Mouse (Mus musculus): ENCODE measurements around the gene Wfdc8. TPM values are rescaled to one million over a fixed set of nuclear protein-coding genes. Genes with fewer than 3 reads are reported as not detected.

Wfdc8 gene
- polyA plus RNA-seq, 1 experiment from 2014 or later, result not detected

DNA sequence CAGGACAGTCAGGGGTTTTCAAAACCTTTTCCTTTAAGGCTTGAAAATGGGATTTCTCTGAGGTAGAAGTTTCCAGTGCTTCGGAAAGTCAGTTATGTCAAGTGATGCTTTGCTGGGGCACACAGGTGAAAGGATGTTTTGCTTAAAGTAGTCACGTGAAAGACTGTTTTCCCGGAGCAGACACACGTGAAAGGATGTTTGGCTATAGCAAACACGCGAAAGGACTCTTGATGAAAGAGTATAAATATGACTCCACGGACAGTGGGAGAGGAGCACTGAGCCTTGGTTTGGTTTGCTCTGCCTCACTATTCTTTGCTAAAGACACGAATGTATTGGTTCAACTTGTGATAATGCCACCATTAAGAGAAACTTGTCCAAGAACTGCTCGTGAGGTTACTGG, 61.9 kb downstream of the Wfdc8 start:
- Histone ChIP-seq H3K4me1 (ENCODE audit: control insufficient read depth, insufficient read depth, low read length) (peaks cover 6% of the 10 kb centered on the region; the same call in 1 of the 2 replicates), H3K4me3 (replicated peaks; ENCODE audit: low read length) (no peak overlapping the region), H3K9me3 (replicated peaks; ENCODE audit: control insufficient read depth, low read length) (no peaks in the 10 kb centered on the region), H3K4me2 (ENCODE audit: low read depth, low read length) (no peak overlapping the region), H3K9ac (ENCODE audit: low read length) (no peak overlapping the region), H3K27me3 (ENCODE audit: control insufficient read depth, insufficient read depth, low read length) (no peaks in the 10 kb centered on the region), H3K36me3 (ENCODE audit: control insufficient read depth, insufficient read depth, low read length) (no peaks in the 10 kb centered on the region), H3K27ac (ENCODE audit: low read length) (no peak overlapping the region)
- ATAC-seq (ENCODE audit: insufficient read depth, low FRiP score), result no peak
- WGBS, result 83% methylated on average over 9 of the region's 9 CpGs

DNA sequence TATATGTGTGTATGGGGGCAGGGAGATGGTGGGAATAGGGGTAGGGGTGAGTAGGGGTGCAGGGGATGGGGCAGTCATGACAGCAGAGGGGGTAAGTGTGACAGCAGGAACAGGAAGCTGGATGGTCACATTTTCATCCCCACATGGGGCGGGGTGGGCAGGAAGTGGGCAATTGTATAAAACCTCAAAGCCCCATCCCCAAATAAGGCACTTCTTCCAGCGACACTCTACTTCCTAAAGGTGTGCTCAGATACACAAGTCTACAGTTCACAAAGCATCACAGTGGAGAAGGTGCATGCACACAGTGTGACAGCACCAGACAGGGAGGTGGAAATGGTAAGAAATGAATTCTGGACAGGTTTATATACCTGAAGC, 62.5 kb downstream of the Wfdc8 start:
- Histone ChIP-seq H3K36me3 (ENCODE audit: control insufficient read depth, insufficient read depth, low read length) (no peaks in the 10 kb centered on the region), H3K9ac (ENCODE audit: low read length) (no peak overlapping the region), H3K27ac (ENCODE audit: low read length) (no peak overlapping the region), H3K4me1 (ENCODE audit: control insufficient read depth, insufficient read depth, low read length) (peaks cover 6% of the 10 kb centered on the region; the same call in 1 of the 2 replicates), H3K4me2 (ENCODE audit: low read depth, low read length) (no peak overlapping the region), H3K4me3 (replicated peaks; ENCODE audit: low read length) (no peak overlapping the region), H3K27me3 (ENCODE audit: control insufficient read depth, insufficient read depth, low read length) (no peaks in the 10 kb centered on the region), H3K9me3 (replicated peaks; ENCODE audit: control insufficient read depth, low read length) (no peaks in the 10 kb centered on the region)
- no peak for ATAC-seq (ENCODE audit: insufficient read depth, low FRiP score)
- 73% methylated on average over 2 of the region's 2 CpGs for WGBS

DNA sequence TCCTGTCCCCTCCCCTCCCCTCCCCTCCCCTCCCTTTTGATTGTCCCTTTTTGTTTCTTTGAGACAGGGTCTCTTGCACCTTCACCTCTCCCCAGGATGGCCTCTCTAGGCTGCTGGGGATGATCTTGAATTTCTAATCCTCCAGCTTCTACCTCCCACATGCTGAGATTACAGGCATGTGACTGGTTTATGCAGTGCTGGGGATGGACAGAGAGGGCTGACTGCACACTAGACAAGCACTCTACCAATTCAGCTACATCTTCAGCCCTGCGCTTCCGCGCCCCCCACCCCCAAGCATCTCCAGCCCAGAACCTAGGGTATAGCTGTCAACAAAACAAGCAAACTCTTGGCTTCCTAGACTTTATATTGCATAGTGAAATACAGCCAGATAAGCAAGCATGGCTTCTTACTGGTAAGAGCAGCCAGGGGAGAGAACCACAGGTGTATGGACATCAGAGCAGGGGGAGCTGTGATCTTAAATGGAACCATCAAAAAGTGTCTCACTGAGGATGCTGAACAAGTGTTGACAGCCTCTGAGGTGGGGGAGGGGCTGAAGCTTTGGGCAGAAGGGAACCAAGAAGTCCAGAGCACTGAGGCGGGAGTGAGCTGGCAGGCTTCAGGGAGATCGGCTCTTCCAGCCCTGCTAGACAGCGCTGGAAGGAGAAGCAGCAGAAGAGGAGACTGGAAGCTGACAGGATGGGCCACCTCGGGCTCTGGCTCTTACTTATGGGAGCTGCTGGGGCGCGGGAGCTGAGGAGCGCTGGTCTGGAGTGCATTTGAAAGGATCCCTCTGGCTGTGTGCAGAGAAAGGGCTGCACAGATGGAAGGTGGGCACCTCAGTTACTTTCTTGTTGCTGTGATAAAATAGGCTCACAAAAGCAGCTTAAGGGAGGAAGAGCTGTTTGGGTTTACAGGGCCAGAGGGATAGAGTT, 63.2 kb downstream of the Wfdc8 start:
- no peak overlapping the region for H3K27ac ChIP-seq (ENCODE audit: low read length)
- WGBS, result 32% methylated on average over 10 of the region's 10 CpGs
- H3K27me3 ChIP-seq (ENCODE audit: control insufficient read depth, insufficient read depth, low read length), result no peaks in the 10 kb centered on the region
- H3K4me3 ChIP-seq (replicated peaks; ENCODE audit: low read length), result no peak overlapping the region
- no peak overlapping the region for H3K4me2 ChIP-seq (ENCODE audit: low read depth, low read length)
- no peaks in the 10 kb centered on the region for H3K36me3 ChIP-seq (ENCODE audit: control insufficient read depth, insufficient read depth, low read length)
- H3K9me3 ChIP-seq (replicated peaks; ENCODE audit: control insufficient read depth, low read length), result no peaks in the 10 kb centered on the region
- ATAC-seq (ENCODE audit: insufficient read depth, low FRiP score), result no peak
- peaks cover 6% of the 10 kb centered on the region; the same call in 1 of the 2 replicates for H3K4me1 ChIP-seq (ENCODE audit: control insufficient read depth, insufficient read depth, low read length)
- H3K9ac ChIP-seq (ENCODE audit: low read length), result no peak overlapping the region

DNA sequence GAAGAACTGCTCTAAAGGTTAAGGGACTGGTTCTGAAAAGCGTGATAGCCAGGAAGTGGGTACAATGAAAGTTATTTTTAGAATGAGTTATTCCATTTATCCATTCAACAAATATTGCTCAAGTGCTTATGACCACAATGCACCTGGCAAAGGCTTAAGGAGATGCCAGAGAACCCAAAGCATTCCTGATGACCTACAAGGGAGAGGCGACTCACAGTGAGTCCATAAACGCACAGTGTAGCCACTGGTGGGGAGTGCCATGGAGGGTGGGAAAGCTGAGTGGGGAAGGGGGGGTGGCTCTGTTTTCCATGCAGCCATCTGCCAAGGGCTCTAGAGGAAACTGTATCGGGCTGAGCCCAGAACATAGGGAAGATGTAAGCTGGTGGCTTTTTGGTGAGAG, 64.1 kb downstream of the Wfdc8 start:
- Histone ChIP-seq H3K36me3 (ENCODE audit: control insufficient read depth, insufficient read depth, low read length) (no peaks in the 10 kb centered on the region), H3K9ac (ENCODE audit: low read length) (no peak overlapping the region), H3K9me3 (replicated peaks; ENCODE audit: control insufficient read depth, low read length) (no peaks in the 10 kb centered on the region), H3K4me3 (replicated peaks; ENCODE audit: low read length) (no peak overlapping the region), H3K4me2 (ENCODE audit: low read depth, low read length) (no peak overlapping the region), H3K27ac (ENCODE audit: low read length) (peak overlapping the region; percentile 18; the same call in 1 of the 2 replicates), H3K27me3 (ENCODE audit: control insufficient read depth, insufficient read depth, low read length) (no peaks in the 10 kb centered on the region), H3K4me1 (ENCODE audit: control insufficient read depth, insufficient read depth, low read length) (peaks cover 6% of the 10 kb centered on the region; the same call in 1 of the 2 replicates)
- 32% methylated on average over 4 of the region's 4 CpGs for WGBS
- peak; percentile 54; the same call in 1 of the 2 replicates for ATAC-seq (ENCODE audit: insufficient read depth, low FRiP score)

Other genes starting within 250 kb of the Wfdc8 start
- 35.5 and 46.1 TPM in 2 replicates for gene Slpi, start 224.5 kb downstream of the Wfdc8 start, polyA plus RNA-seq (2015; fragmentation: Nextera tagmentation; extraction: Ambion mirVana)
- 41.3 and 45.2 TPM in 2 replicates for gene Rbpjl, start 210.5 kb downstream of the Wfdc8 start, polyA plus RNA-seq (2015; fragmentation: Nextera tagmentation; extraction: Ambion mirVana)
- gene Matn4, start 208.5 kb downstream of the Wfdc8 start, polyA plus RNA-seq (2015; fragmentation: Nextera tagmentation; extraction: Ambion mirVana), result 6.4 and 8.9 TPM in 2 replicates
- 150 and 173 TPM in 2 replicates for gene Sdc4, start 169.7 kb downstream of the Wfdc8 start, polyA plus RNA-seq (2015; fragmentation: Nextera tagmentation; extraction: Ambion mirVana)
- gene Sys1, start 156.7 kb downstream of the Wfdc8 start, polyA plus RNA-seq (2015; fragmentation: Nextera tagmentation; extraction: Ambion mirVana), result 48.1 and 49.4 TPM in 2 replicates
- gene Gm20458, start 152.7 kb downstream of the Wfdc8 start, polyA plus RNA-seq (2015; fragmentation: Nextera tagmentation; extraction: Ambion mirVana), result 17.2 and 19.2 TPM in 2 replicates
- not detected in 2 replicates for gene Trp53tg5, start 139.9 kb downstream of the Wfdc8 start, polyA plus RNA-seq (2015; fragmentation: Nextera tagmentation; extraction: Ambion mirVana)
- gene Dbndd2, start 127.5 kb downstream of the Wfdc8 start, polyA plus RNA-seq (2015; fragmentation: Nextera tagmentation; extraction: Ambion mirVana), result 12.1 and 21.3 TPM in 2 replicates
- 69.6 and 72.9 TPM in 2 replicates for gene Pigt, start 116.1 kb downstream of the Wfdc8 start, polyA plus RNA-seq (2015; fragmentation: Nextera tagmentation; extraction: Ambion mirVana)
- gene Wfdc2, start 51.2 kb downstream of the Wfdc8 start, polyA plus RNA-seq (2015; fragmentation: Nextera tagmentation; extraction: Ambion mirVana), result 155 and 197 TPM in 2 replicates
- not detected in 2 replicates for gene Spint3, start 40.2 kb downstream of the Wfdc8 start, polyA plus RNA-seq (2015; fragmentation: Nextera tagmentation; extraction: Ambion mirVana)
- gene Wfdc6a, start 28.2 kb downstream of the Wfdc8 start, polyA plus RNA-seq (2015; fragmentation: Nextera tagmentation; extraction: Ambion mirVana), result 1.3 and 2.2 TPM in 2 replicates
- gene Eppin, start 20.0 kb downstream of the Wfdc8 start, polyA plus RNA-seq (2015; fragmentation: Nextera tagmentation; extraction: Ambion mirVana), result not detected in 2 replicates
- gene Wfdc6b, start 104 bp downstream of the Wfdc8 start, polyA plus RNA-seq (2015; fragmentation: Nextera tagmentation; extraction: Ambion mirVana), result not detected in 2 replicates
- not detected in 2 replicates for gene Wfdc16, start 25.2 kb upstream of the Wfdc8 start, polyA plus RNA-seq (2015; fragmentation: Nextera tagmentation; extraction: Ambion mirVana)
- gene Wfdc10, start 42.4 kb upstream of the Wfdc8 start, polyA plus RNA-seq (2015; fragmentation: Nextera tagmentation; extraction: Ambion mirVana), result 0.79 TPM in 1 of 2 replicates, not detected in the other
- gene Wfdc9, start 43.0 kb upstream of the Wfdc8 start, polyA plus RNA-seq (2015; fragmentation: Nextera tagmentation; extraction: Ambion mirVana), result not detected in 2 replicates
- not detected in 2 replicates for gene Wfdc11, start 60.5 kb upstream of the Wfdc8 start, polyA plus RNA-seq (2015; fragmentation: Nextera tagmentation; extraction: Ambion mirVana)
- gene Wfdc13, start 71.5 kb upstream of the Wfdc8 start, polyA plus RNA-seq (2015; fragmentation: Nextera tagmentation; extraction: Ambion mirVana), result 4.2 and 5.5 TPM in 2 replicates
- gene Spint4, start 84.9 kb upstream of the Wfdc8 start, polyA plus RNA-seq (2015; fragmentation: Nextera tagmentation; extraction: Ambion mirVana), result not detected in 2 replicates
- gene Spint5, start 101.7 kb upstream of the Wfdc8 start, polyA plus RNA-seq (2015; fragmentation: Nextera tagmentation; extraction: Ambion mirVana), result not detected in 2 replicates
- 1.3 and 1.9 TPM in 2 replicates for gene Wfdc3, start 132.3 kb upstream of the Wfdc8 start, polyA plus RNA-seq (2015; fragmentation: Nextera tagmentation; extraction: Ambion mirVana)
- gene Dnttip1, start 132.4 kb upstream of the Wfdc8 start, polyA plus RNA-seq (2015; fragmentation: Nextera tagmentation; extraction: Ambion mirVana), result 58.0 and 58.3 TPM in 2 replicates
- 332 and 335 TPM in 2 replicates for gene Ube2c, start 156.3 kb upstream of the Wfdc8 start, polyA plus RNA-seq (2015; fragmentation: Nextera tagmentation; extraction: Ambion mirVana)
- gene Tnnc2, start 166.3 kb upstream of the Wfdc8 start, polyA plus RNA-seq (2015; fragmentation: Nextera tagmentation; extraction: Ambion mirVana), result 15.7 and 377 TPM in 2 replicates
- gene Snx21, start 172.2 kb upstream of the Wfdc8 start, polyA plus RNA-seq (2015; fragmentation: Nextera tagmentation; extraction: Ambion mirVana), result 26.3 and 26.5 TPM in 2 replicates
- gene Acot8, start 191.3 kb upstream of the Wfdc8 start, polyA plus RNA-seq (2015; fragmentation: Nextera tagmentation; extraction: Ambion mirVana), result 23.8 and 23.9 TPM in 2 replicates
- gene Zswim3, start 191.5 kb upstream of the Wfdc8 start, polyA plus RNA-seq (2015; fragmentation: Nextera tagmentation; extraction: Ambion mirVana), result 8.8 TPM in 2 replicates
- gene Zswim1, start 209.1 kb upstream of the Wfdc8 start, polyA plus RNA-seq (2015; fragmentation: Nextera tagmentation; extraction: Ambion mirVana), result 15.6 and 16.5 TPM in 2 replicates
- gene Spata25, start 214.9 kb upstream of the Wfdc8 start, polyA plus RNA-seq (2015; fragmentation: Nextera tagmentation; extraction: Ambion mirVana), result not detected in 2 replicates
- gene Ctsa, start 219.2 kb upstream of the Wfdc8 start, polyA plus RNA-seq (2015; fragmentation: Nextera tagmentation; extraction: Ambion mirVana), result 159 and 162 TPM in 2 replicates
- gene Neurl2, start 219.8 kb upstream of the Wfdc8 start, polyA plus RNA-seq (2015; fragmentation: Nextera tagmentation; extraction: Ambion mirVana), result 7.2 and 7.9 TPM in 2 replicates
- 60.1 and 76.5 TPM in 2 replicates for gene Pltp, start 244.1 kb upstream of the Wfdc8 start, polyA plus RNA-seq (2015; fragmentation: Nextera tagmentation; extraction: Ambion mirVana)

Measured in stomach, embryonic 16.5 days (tissue).